Mouse (Mus musculus): ENCODE data around the gene Sema3f. TPM values are rescaled to one million over a fixed set of nuclear protein-coding genes. Genes with fewer than 3 reads are reported as not detected.
A peak's percentile ranks its signal among the peaks of the same experiment; 100 is the strongest.

Sema3f gene
- total and polyA plus RNA-seq, 3 experiments: 27.2 to 106 (median 34.8) TPM

GRCm38 (mm10) chr9:107715632-107716031 lies 5.4 kb upstream of the Sema3f start:
- no peak for DNase-seq

GRCm38 (mm10) chr9:107714221-107714952 lies 4.1 kb upstream of the Sema3f start:
- DNase-seq: peak; percentile 46

GRCm38 (mm10) chr9:107709096-107709696 lies 1.1 kb downstream of the Sema3f start:
- no peak for DNase-seq

- DNase-seq: no peak
These were observed 1.7 kb downstream of the Sema3f start for GRCm38 (mm10) chr9:107708439-107709095.

GRCm38 (mm10) chr9:107707701-107708438 lies 2.4 kb downstream of the Sema3f start:
- DNase-seq: no peak

GRCm38 (mm10) chr9:107706781-107707211 lies 3.5 kb downstream of the Sema3f start:
- no peak for DNase-seq

- no peak for DNase-seq
These were observed 6.7 kb downstream of the Sema3f start for GRCm38 (mm10) chr9:107703337-107704122.

GRCm38 (mm10) chr9:107702606-107703185 lies 7.6 kb downstream of the Sema3f start:
- DNase-seq: no peak

- DNase-seq: peak; percentile 90
These were observed 8.7 kb downstream of the Sema3f start for GRCm38 (mm10) chr9:107701594-107701993.

GRCm38 (mm10) chr9:107700114-107700571 lies 10.1 kb downstream of the Sema3f start:
- DNase-seq: no peak

GRCm38 (mm10) chr9:107699376-107699980 lies 10.8 kb downstream of the Sema3f start:
- DNase-seq: no peak

GRCm38 (mm10) chr9:107698611-107699190 lies 11.6 kb downstream of the Sema3f start:
- no peak for DNase-seq

- DNase-seq: no peak
These were observed 12.3 kb downstream of the Sema3f start for GRCm38 (mm10) chr9:107697811-107698521.

GRCm38 (mm10) chr9:107696845-107697610 lies 13.2 kb downstream of the Sema3f start:
- peak; percentile 54 for DNase-seq

- DNase-seq: no peak
These were observed 14.2 kb downstream of the Sema3f start for GRCm38 (mm10) chr9:107696106-107696479.

- DNase-seq: peak; percentile 48
These were observed 14.7 kb downstream of the Sema3f start for GRCm38 (mm10) chr9:107695441-107696105.

- DNase-seq: peak; percentile 60
These were observed 15.6 kb downstream of the Sema3f start for GRCm38 (mm10) chr9:107694627-107695026.

GRCm38 (mm10) chr9:107693433-107693987 lies 16.8 kb downstream of the Sema3f start:
- no peak for DNase-seq
